29 mouse cellular contexts compared by ENCODE assay signal in genomic region chr17:82215728-82216623, GRCm38 (mm10).
DNase-seq lines count a peak whose midpoint lies in the region; ATAC-seq and TF ChIP-seq lines count a peak whose summit lies in the region.
"Had no signal": no experiment of that assay in that cellular context is flagged by ENCODE, and none has a peak within 500 bp of the region (broad histone marks: within the 10 kb centered on the region; RNA-seq: fewer than 3 reads in every experiment).

No protein-coding gene starts in this region.

- H3K79me2 ChIP-seq in myocyte (ENCODE audit: control insufficient read depth, insufficient read depth): no peaks in the 10 kb centered on the region

- no peak overlapping the region for H3K4me3 ChIP-seq in forebrain, embryonic 12.5 days (replicated peaks)
- H3K4me3 ChIP-seq in forebrain, embryonic 11.5 days (ENCODE audit: low read depth, low read length): no peak overlapping the region
- H3K4me3 ChIP-seq in kidney, embryonic 15.5 days (replicated peaks): no peak overlapping the region
- H3K4me3 ChIP-seq in forebrain, embryonic 15.5 days: no peak overlapping the region
- no peak overlapping the region for H3K4me3 ChIP-seq in myocyte
- H3K4me3 ChIP-seq: embryonic facial prominence, embryonic 10.5 days; embryonic facial prominence, embryonic 13.5 days; erythroblast, embryonic 14.5 days; gastrocnemius, adult 2 months; heart, embryonic 12.5 days; heart, embryonic 15.5 days; hindbrain, embryonic 10.5 days; hindbrain, embryonic 13.5 days; intestine, embryonic 15.5 days had no signal

- no peaks in the 10 kb centered on the region for H3K27me3 ChIP-seq in forebrain, embryonic 12.5 days
- no peaks in the 10 kb centered on the region for H3K27me3 ChIP-seq in forebrain, embryonic 11.5 days (ENCODE audit: control insufficient read depth, insufficient read depth, low read length)
- no peaks in the 10 kb centered on the region for H3K27me3 ChIP-seq in kidney, embryonic 15.5 days
- no peaks in the 10 kb centered on the region for H3K27me3 ChIP-seq in forebrain, embryonic 15.5 days
- no peaks in the 10 kb centered on the region for H3K27me3 ChIP-seq in myocyte (ENCODE audit: control insufficient read depth, insufficient read depth, insufficient read length)
- H3K27me3 ChIP-seq: embryonic facial prominence, embryonic 13.5 days; heart, embryonic 12.5 days; heart, embryonic 15.5 days; hindbrain, embryonic 13.5 days; intestine, embryonic 15.5 days had no signal

- DNase-seq in forebrain, embryonic 11.5 days (ENCODE audit: low spot score): no peak
- no peak for DNase-seq in kidney, postnatal 14 days
- no peak for DNase-seq in spleen, postnatal 14 days (ENCODE audit: low spot score in 2 of 2)
- no peak for DNase-seq in adrenal gland, postnatal 10 days
- DNase-seq: adrenal gland, adult 8-10 months; adrenal gland, postnatal 36 days; cerebellum, adult 11 months; cerebellum, adult 2 months; cerebellum, adult 9-11 months; cerebellum, postnatal 25 days; gastrocnemius, adult 2 months; gastrocnemius, postnatal 14 days; heart, adult 11 months; heart, postnatal 10 days; heart, postnatal 36 days had no signal

- no peak overlapping the region for H3K27ac ChIP-seq in forebrain, embryonic 12.5 days
- H3K27ac ChIP-seq in forebrain, embryonic 11.5 days (ENCODE audit: low read depth, low read length): no peak overlapping the region
- no peak overlapping the region for H3K27ac ChIP-seq in kidney, embryonic 15.5 days
- no peak overlapping the region for H3K27ac ChIP-seq in forebrain, embryonic 15.5 days (replicated peaks)
- H3K27ac ChIP-seq: embryonic facial prominence, embryonic 10.5 days; embryonic facial prominence, embryonic 13.5 days; gastrocnemius, adult 2 months; heart, embryonic 15.5 days; hindbrain, embryonic 10.5 days; hindbrain, embryonic 13.5 days; intestine, embryonic 15.5 days had no signal

- no peaks in the 10 kb centered on the region for H3K4me1 ChIP-seq in forebrain, embryonic 12.5 days
- no peaks in the 10 kb centered on the region for H3K4me1 ChIP-seq in forebrain, embryonic 11.5 days (replicated peaks; ENCODE audit: control insufficient read depth, insufficient read depth, low read length)
- no peaks in the 10 kb centered on the region for H3K4me1 ChIP-seq in kidney, embryonic 15.5 days
- H3K4me1 ChIP-seq in forebrain, embryonic 15.5 days: no peaks in the 10 kb centered on the region
- H3K4me1 ChIP-seq: embryonic facial prominence, embryonic 10.5 days; embryonic facial prominence, embryonic 13.5 days; heart, embryonic 12.5 days; heart, embryonic 15.5 days; hindbrain, embryonic 10.5 days; hindbrain, embryonic 13.5 days; intestine, embryonic 15.5 days had no signal

- H3K36me3 ChIP-seq in forebrain, embryonic 12.5 days (replicated peaks): no peaks in the 10 kb centered on the region
- H3K36me3 ChIP-seq in forebrain, embryonic 11.5 days (ENCODE audit: control insufficient read depth, insufficient read depth, low read length): no peaks in the 10 kb centered on the region
- H3K36me3 ChIP-seq in kidney, embryonic 15.5 days: no peaks in the 10 kb centered on the region
- H3K36me3 ChIP-seq in forebrain, embryonic 15.5 days: no peaks in the 10 kb centered on the region
- H3K36me3 ChIP-seq in myocyte (ENCODE audit: control insufficient read depth, insufficient read depth): no peaks in the 10 kb centered on the region
- H3K36me3 ChIP-seq: embryonic facial prominence, embryonic 10.5 days; embryonic facial prominence, embryonic 13.5 days; heart, embryonic 12.5 days; heart, embryonic 15.5 days; hindbrain, embryonic 10.5 days; hindbrain, embryonic 13.5 days; intestine, embryonic 15.5 days had no signal

- H3K9me3 ChIP-seq in forebrain, embryonic 12.5 days: no peaks in the 10 kb centered on the region
- H3K9me3 ChIP-seq in forebrain, embryonic 11.5 days (ENCODE audit: control insufficient read depth, low read length): no peaks in the 10 kb centered on the region
- no peaks in the 10 kb centered on the region for H3K9me3 ChIP-seq in kidney, embryonic 15.5 days (replicated peaks)
- no peaks in the 10 kb centered on the region for H3K9me3 ChIP-seq in forebrain, embryonic 15.5 days
- H3K9me3 ChIP-seq: embryonic facial prominence, embryonic 10.5 days; embryonic facial prominence, embryonic 13.5 days; heart, embryonic 12.5 days; heart, embryonic 15.5 days; hindbrain, embryonic 10.5 days; hindbrain, embryonic 13.5 days; intestine, embryonic 15.5 days had no signal

- no peak for TF ChIP-seq POLR2A in myocyte (IDR thresholded peaks at IDR 0.05; ENCODE audit: insufficient read length, low read depth)

- no peak overlapping the region for H3ac ChIP-seq in myocyte (ENCODE audit: control insufficient read depth, insufficient read length)

- no peak overlapping the region for H3K4me2 ChIP-seq in forebrain, embryonic 12.5 days
- no peak overlapping the region for H3K4me2 ChIP-seq in forebrain, embryonic 11.5 days (ENCODE audit: low read depth, low read length, severe bottlenecking)
- H3K4me2 ChIP-seq in kidney, embryonic 15.5 days: no peak overlapping the region
- no peak overlapping the region for H3K4me2 ChIP-seq in forebrain, embryonic 15.5 days (replicated peaks)
- H3K4me2 ChIP-seq in myocyte (ENCODE audit: low read depth): no peak overlapping the region
- H3K4me2 ChIP-seq: embryonic facial prominence, embryonic 13.5 days; heart, embryonic 12.5 days; heart, embryonic 15.5 days; hindbrain, embryonic 13.5 days; intestine, embryonic 15.5 days had no signal

- peak; percentile 51; the same call in 1 of the 2 replicates for ATAC-seq in forebrain, embryonic 12.5 days (ENCODE audit: low FRiP score)
- ATAC-seq in forebrain, embryonic 11.5 days (replicated peaks; ENCODE audit: low FRiP score): no peak
- peak; percentile 73 for ATAC-seq in kidney, embryonic 15.5 days (replicated peaks; ENCODE audit: low FRiP score)
- peak; percentile 70 for ATAC-seq in forebrain, embryonic 15.5 days (replicated peaks)
- ATAC-seq: activated CD4-positive, CD25-positive, alpha-beta regulatory T cell, adult 4 months; hindbrain, embryonic 16.5 days; intestine, embryonic 15.5 days had no signal

- no peak overlapping the region for H3K9ac ChIP-seq in forebrain, embryonic 12.5 days
- H3K9ac ChIP-seq in forebrain, embryonic 11.5 days (ENCODE audit: low read length): no peak overlapping the region
- H3K9ac ChIP-seq in kidney, embryonic 15.5 days: no peak overlapping the region
- H3K9ac ChIP-seq in forebrain, embryonic 15.5 days (replicated peaks): no peak overlapping the region
- H3K9ac ChIP-seq: embryonic facial prominence, embryonic 13.5 days; heart, embryonic 12.5 days; heart, embryonic 15.5 days; hindbrain, embryonic 13.5 days; intestine, embryonic 15.5 days had no signal

- WGBS in forebrain, embryonic 12.5 days: 66% methylated on average over 5 of the region's 5 CpGs
- WGBS in forebrain, embryonic 11.5 days: 84% methylated on average over 5 of the region's 5 CpGs
- WGBS in kidney, embryonic 15.5 days: 81% methylated on average over 5 of the region's 5 CpGs
- 73% methylated on average over 5 of the region's 5 CpGs for WGBS in forebrain, embryonic 15.5 days

TF ChIP-seq in myocyte, 11 proteins besides CTCF, POLR2A, EP300 and RAD21:
- no peak for TF ChIP-seq MYOG (IDR thresholded peaks at IDR 0.05; ENCODE audit: control insufficient read depth in 1 of 3, insufficient read depth in 1 of 3, insufficient read length in 2 of 3, low read depth in 2 of 3)
- peak in 2 of 3 experiments; percentile 68 to 71 for TF ChIP-seq MYOD1 (IDR thresholded peaks at IDR 0.05; ENCODE audit: control insufficient read depth in 1 of 3, insufficient read length in 2 of 3, low read depth in 2 of 3)
